Mouse (Mus musculus): ENCODE results near the gene Dot1l.

The Dot1l gene

DNA sequence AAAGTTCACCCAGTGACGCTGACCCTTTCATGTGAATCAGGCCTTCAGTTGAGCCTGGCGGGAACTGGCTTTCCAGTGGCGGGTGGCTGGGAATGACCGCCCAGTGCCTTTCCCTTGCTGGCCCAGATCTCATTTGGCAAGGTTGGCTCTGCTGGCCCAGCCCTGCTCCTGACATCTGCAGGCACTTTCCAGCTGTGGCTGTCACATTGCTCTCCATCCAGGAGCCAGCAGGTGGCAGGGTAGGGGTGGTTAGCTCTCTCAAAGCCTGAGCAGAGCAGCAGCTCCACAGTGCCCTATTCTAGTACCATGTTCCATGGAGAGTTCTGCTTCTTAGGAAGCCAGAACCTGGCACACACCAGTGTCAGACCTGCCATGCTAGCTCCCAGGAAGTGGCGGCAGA, 2.7 kb downstream of the Dot1l start:
- peak; percentile 60 to 80 for DNase-seq (ENCODE audit: low spot score in 2 of 2)

DNA sequence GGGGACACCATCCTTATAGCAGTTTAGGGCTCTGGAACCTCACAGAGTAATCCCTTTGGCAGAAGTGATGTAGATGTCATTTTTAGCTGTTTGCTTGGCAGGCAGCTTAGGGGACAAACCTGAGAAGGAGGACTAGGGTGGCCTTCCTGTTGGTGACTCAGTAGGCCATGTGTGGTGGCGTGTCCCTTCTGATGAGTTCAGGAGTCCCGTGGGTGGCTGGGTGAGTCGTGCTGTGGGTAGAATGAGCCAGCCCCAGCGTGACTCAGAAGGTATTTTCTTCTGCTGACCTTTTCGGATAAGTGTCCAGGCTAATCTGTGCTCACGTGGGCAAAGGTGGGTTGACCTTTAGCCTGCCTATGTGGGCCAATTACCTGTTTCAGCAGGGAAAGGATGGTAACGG, 3.6 kb downstream of the Dot1l start:
- DNase-seq (ENCODE audit: low spot score in 2 of 2) = no peak

DNA sequence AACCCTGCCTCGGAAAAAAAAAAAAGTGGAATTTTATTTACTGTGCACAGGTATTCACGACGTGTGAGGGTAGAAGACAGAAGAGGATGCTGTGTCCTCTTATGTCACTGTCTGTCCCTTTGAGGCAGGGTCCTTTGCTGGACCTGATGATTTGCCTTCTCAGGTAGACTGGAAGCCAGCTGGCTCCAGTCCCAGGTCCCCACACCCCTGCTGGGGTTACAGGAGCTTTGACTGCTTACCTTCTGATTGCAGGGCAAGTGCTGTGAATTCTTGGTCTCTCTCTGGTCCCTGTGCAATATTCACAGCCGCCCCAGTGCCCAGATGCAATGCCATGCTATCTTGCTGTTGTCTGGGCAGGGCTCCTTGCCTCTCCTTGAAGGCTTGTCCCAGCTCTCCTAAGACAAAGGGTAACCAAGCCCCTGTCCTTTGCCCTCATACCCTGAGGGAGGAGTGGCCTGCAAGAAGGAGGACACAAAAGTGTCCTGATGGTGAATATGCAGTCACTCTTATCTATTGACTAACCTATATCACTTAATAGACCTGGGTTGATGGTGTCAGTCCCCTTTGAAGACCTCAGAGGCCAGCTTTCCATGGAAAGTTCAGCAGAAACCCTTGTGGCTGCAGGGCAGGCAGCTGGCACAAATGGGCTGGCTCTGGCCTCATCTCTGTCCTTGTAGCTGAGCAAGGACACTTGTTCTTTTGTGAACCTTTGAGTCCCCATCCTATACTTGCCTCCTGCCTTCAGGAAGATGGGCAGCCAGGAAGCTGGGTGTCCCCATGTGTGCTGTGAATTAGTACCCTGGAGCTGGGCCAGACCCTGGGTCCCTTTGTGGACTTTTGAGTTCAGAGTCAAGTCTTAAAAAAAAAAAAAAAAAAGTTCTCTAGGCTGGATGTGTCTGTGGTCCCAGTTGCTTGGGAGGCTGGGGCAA, 5.9 kb downstream of the Dot1l start:
- no peak for DNase-seq (ENCODE audit: low spot score in 2 of 2)

DNA sequence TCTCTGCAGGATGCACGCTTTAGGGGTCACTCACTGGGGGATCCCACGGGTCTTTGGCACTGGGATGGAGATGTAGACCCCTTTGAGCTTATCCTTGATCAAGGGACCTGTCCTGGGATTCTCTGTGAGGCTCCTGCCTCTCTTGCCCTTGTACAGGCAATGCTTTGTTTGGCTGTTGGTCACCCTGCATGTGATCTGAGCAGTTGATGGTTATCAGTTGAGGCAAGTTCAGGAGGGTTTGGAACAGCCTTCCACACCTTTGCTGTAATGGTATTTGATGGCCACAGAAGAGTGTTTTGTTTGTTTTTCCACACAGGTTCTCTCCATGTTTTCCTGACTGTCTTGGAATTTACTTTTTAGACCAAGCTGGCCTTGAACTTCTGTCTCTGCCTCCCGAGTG, 6.8 kb downstream of the Dot1l start:
- no peak for DNase-seq (ENCODE audit: low spot score in 2 of 2)

DNA sequence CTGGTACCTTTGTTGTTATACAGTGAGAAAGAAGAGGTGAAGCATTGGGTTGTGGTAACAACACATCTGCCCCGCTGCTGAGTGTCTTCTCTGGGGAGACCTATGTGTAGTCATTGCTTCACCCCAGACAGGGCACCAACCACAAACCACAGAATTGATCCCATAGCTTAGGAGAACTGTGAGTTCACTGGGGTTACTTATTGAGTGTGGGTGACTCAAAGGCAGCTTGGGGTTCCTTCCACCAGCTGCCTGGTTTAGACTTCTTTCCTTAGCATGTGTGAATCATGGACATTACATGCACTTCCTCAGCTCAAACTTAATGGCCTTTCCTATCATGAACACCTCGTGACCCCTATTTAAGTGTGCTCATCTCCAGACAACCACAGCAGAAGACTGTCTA, 8.5 kb downstream of the Dot1l start:
- no peak for DNase-seq (ENCODE audit: low spot score in 2 of 2)

DNA sequence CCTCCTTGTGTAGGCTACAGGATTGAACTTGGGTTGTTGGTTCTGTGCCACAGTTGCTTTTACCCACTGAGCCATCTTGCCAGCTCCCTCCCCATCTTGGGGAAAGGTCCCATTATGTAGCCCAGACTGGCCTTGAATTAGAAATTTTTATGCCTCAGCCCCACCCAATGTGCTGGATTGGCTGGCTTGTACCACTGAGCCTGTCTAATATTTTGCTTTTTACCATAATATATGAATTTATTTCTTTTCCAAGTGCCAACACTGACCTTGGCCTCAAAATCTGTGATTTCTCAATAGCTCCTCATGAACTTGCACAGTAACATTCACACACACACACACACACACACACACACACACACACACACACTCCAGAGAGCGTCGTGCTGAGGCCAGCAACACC, 10.7 kb downstream of the Dot1l start:
- DNase-seq (ENCODE audit: low spot score in 2 of 2) = no peak

DNA sequence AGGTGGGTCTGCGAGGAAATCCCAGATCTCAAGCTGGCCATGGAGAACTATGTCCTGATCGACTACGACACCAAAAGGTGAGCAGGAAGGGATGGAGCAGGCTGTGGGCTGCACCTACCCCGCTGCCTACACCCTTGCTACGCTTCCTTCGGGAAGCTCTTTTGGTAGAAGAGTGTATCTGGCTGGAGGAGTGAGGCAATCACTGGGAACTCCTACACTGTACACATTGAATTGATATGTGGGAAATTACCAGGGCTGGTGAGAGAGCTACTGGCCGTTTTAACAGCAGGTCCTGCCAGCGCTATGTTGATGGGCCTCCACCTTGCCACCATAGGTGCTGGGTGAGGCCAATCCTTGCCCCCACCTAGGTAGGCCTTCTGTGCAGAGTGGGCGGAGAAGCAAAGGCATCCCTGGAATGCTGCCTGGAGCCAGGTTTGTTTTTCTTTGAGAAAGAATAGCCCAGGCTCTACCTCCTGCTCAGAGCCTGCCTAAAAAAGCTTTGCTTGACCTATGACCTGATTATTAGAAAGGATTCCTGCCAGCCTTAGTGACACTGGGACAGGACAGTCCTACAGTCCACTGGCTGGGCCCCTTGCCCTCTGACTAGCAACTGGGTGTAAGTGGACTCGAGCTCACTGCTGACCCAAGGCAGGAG, 11.3 kb downstream of the Dot1l start:
- DNase-seq (ENCODE audit: low spot score in 2 of 2) = no peak

DNA sequence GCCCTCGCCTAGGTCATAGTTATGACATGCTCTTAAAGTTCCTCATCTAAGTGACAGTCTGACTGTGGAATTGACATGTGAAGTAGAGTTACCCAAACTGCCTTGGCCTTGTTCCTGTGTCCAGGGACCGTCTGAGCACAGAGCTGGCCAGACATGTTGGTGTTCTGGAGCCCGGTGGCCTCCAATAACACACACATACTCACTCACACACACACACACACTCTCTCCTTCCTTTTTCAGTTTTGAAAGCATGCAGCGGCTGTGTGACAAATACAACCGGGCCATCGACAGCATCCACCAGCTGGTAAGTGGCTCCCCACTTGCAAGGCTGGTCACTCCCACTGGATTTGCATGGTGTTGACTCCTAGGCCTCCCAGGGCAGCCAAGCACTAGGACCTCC, 13.4 kb downstream of the Dot1l start:
- DNase-seq (ENCODE audit: low spot score in 2 of 2) = no peak

DNA sequence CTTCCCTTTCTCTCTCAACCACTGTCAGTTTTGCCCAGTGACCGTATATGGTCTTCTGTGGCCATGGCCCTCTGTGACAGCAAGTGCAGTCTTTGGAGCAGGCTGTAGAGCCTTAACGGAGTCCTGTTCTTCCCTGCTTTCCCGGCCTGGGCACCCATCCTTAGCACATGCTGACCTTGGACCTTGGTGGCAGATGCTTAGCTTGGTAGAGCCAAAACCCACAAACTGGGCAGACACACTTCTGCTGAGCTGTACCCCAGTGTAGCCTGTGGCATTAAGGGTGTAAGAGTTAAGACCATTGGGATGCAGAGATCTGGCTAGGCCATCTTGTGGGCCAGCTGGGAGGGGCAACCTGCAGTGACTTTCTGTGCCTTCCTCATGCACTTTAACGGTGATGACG, 18.8 kb downstream of the Dot1l start:
- DNase-seq (ENCODE audit: low spot score in 2 of 2) = no peak

DNA sequence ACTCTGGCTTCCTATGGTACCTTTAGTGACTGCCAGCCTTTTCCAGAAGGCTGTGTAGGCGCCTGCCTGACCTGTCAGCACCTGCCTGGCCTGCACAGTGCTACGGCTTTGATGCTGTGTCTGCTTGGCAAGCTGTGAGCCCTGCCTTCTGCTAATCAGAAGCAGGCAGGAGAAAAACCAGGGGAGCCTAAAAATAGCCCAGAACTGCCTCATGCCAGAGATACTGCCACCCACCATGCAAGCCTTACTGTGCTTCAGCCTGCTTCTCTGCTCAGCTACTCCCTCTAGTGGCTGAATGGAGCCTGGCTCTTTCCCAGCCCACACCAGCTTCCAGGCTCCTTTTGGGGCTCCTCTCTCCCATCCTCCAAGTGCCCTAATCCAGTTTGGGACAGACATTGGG, 19.5 kb downstream of the Dot1l start:
- DNase-seq (ENCODE audit: low spot score in 2 of 2) = peak; percentile 61 to 76

DNA sequence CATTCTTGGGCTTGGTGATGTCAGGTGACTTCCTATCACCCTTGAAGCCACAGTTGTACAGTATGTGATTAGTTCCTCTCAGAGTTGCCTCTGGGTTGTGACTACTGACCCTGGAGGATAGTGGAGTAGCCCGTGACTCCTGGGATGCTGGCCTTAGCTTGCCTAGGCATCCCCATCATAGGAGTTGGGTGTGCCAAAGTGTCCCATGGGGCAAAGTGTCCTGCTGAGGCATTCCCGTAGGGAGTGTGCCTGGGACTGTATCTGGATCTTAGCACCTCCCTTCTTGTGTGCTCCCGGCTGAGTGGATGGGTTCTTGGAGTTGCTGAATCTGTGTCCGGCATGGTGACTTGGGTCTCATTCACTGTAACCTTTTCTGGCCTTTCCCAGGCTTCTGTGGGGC, 20.0 kb downstream of the Dot1l start:
- no peak for DNase-seq (ENCODE audit: low spot score in 2 of 2)

DNA sequence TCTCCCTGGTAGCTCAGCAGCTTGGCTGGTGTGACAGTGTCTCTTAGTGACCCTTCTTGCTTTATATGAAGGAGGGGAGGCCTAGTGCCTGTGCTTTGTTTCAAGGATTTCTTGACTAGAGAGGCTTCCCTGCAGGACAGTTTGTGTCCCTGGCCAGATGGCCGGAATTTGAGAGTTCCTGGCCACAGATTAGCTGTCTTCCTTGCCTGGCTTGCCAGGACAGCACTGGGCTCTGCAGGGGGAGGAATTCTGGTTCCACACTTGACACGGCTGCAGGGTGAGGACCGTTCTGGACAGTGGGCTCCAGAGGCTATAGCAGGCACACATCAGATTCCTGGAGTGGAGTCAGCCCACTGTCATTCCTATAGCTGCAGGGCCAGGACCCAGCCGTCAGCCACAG, 20.7 kb downstream of the Dot1l start:
- no peak for DNase-seq (ENCODE audit: low spot score in 2 of 2)

DNA sequence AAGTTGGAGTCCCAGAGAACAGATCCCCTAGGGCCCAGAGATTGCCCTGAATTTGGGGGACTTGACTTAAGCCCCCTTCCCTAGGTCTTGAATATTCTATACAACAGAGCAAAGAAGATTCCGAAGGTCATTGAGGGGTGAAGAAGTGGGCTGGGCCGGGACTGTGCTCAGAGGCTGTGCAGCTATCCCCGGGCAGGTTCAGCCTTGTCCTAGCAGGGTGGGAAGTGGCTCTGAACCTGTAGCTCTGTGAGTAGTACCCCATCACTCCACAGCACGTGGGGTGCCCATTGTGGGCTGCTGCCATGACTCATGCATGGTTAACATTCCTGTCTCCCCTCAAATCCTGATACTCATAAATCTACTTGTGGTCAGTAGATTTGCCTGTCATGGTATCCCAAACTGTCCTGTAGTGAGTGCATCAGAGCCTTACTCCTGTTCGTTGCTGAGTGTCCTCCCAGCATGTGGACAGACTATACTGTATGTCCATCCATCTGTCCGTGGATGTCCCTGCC, 21.4 kb downstream of the Dot1l start:
- DNase-seq (ENCODE audit: low spot score in 2 of 2) = no peak

DNA sequence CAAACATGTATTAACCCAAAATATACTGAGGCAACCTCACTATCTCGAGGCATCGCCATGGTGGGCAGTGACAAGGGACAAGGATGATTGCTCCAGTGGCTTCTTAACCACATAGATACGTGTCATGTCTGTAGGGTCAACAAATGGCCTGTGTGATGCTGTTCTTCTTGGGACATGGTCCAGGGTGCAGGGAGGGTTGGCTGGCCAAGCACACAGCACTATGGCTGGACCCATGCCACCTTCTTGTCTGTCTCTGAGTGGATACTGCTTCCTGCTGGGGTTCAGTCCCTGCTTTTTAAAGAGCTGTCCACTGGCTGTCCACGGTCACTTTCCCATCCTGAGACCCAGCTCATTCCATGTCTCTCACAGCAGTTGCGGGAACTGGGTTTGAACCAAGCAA, 22.1 kb downstream of the Dot1l start:
- no peak for DNase-seq (ENCODE audit: low spot score in 2 of 2)

DNA sequence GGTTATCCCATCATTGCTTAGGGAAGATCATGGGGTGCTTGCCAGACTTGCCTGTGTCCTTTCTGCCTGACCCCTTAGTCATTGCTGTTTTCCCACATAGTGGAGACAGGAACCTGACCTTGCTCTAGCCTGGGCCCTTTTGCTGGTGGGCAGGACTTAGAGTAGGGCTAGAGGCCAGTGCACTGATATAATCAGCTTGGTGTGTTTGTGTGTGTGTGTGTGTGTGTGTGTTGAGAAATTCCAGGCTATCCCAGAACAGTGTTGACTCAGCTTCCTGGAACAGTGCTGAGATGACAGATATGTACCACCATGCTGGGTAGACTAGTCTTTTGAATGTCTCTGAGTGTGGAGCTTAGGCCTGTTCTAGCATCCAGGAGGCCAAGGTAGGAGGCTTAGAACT, 24.6 kb downstream of the Dot1l start:
- no peak for DNase-seq (ENCODE audit: low spot score in 2 of 2)

DNA sequence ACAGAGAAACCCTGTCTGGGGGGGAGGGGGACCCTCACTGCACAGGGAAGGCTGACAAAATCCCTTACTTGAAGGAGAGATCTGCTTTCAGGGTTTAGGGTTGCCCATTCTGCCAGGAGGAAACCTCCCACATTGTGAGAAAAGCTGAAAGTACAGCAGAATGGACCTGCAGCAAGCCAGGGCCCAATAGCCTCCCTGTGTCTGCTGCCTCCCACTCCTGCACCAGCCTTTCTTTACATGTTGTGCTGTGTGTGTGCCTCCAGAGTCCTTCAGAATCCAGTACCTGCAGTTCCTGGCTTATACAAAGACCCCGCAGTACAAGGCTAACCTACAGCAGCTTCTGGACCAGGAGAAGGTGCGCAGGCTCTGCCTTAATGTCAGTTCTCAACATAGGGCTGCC, 29.3 kb downstream of the Dot1l start:
- no peak for DNase-seq (ENCODE audit: low spot score in 2 of 2)

DNA sequence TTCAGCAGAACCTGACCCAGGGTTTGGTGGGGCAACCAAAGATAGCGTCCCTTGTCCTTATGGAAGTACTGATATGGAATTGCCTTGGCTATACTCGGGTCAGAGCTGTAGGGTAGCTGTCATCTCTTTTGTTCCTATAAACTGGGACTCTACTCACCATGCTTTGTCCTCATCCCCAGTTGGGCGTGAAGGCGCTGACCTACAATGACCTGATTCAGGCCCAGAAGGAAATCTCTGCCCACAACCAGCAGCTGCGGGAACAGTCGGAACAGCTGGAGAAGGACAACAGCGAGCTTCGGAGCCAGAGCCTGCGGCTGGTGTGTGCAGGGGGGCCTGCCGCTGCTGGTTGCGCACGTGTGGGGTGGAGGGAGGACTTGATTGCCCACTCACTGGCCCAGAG, 29.9 kb downstream of the Dot1l start:
- no peak for DNase-seq (ENCODE audit: low spot score in 2 of 2)

DNA sequence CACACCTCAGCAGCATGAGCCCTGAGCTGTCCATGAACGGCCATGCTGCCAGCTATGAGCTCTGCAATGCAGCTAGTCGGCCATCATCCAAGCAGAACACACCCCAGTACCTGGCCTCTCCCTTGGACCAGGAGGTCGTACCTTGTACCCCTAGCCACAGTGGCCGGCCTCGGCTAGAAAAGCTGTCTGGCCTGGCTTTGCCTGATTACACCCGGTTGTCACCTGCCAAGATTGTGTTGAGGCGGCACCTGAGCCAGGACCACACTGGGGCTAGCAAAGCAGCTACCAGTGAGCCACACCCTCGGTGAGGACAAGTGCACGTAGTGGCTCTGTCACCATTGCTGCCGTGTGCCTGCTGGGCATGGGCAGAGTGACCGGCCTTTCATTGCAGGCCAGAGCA, 31.0 kb downstream of the Dot1l start:
- no peak for DNase-seq (ENCODE audit: low spot score in 2 of 2)

DNA sequence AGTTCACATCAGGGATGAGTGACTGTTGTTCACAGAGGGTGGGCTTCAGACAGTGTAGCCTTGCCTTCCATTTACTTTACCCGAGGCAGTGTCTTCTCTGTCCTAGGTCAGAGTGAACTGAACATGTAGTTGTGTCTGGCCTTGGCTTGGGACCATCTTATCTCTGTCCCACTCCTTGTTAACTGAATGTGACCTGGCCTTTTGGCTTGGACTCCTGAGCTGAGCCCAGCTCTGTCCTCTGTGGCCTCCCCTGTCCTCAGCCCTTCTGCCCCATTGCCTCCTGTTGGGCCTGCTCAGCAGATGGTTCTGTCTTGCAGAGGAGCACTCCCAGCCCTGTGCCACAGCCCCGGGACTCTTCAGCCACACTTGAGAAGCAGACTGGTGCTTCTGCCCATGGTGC, 32.5 kb downstream of the Dot1l start:
- no peak for DNase-seq (ENCODE audit: low spot score in 2 of 2)

DNA sequence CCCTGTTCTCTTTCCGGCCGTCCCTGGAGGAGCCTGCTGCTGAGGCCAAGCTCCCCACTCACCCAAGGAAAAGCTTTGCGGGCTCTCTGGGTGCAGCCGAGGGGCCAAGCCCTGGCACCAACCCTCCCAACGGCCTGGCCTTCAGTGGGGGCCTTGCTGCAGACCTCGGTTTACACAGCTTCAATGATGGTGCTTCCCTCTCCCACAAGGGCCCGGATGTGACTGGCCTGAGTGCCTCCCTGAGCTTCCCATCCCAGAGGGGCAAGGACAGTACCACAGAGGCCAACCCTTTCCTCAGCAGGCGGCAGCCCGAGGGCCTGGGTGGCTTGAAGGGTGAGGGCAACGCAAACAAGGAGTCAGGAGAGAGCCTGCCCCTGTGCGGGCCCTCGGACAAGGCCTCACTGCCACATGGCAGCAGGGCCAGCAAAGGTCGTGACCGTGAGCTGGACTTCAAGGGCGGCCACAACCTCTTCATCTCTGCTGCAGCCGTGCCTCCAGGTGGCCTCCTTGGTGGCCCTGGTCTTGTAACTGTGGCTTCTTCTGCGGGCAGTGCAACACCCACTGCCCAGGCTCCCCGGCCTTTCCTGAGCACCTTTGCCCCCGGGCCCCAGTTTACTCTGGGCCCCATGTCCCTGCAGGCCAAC, 35.9 kb downstream of the Dot1l start:
- DNase-seq (ENCODE audit: low spot score in 2 of 2) = no peak

DNA sequence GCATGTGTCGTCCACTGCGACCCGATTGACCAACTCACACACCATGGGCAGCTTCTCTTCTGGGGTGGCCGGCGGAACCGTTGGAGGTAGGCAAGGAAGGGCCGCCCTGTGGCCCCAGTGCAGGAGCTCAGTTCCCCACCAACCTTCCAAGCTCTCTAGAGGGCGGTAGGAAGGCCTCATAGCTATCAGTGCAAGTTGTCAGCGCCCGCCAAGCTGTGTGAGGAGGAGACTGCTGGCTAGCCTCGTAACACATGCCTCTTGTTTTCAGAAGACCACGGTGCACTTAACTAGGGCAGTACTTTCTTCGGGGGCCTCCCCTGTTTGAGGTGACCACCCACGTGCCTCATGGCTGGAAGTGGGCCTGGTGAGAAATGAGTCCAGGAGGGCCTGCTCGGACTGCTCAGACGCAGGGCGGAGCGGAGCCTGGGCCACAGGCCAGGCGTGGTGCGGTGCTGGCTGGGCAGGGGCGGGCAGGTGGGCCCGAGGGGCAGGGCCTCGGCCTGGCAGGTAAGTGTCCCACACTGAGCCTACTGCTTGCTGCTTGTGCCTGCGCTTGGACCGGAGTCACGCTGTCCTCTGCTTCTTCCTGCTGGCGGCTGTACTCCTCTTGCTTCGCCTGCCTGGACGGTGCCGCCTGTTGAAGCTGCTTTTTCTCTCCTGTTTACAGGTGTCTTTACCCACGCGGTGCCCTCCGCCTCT, 36.6 kb downstream of the Dot1l start:
- no peak for DNase-seq (ENCODE audit: low spot score in 2 of 2)
